Mouse (Mus musculus): ENCODE measurements around the gene Pxn. TPM values are rescaled to one million over a fixed set of nuclear protein-coding genes. Genes with fewer than 3 reads are reported as not detected.
"Not testable (repeated sequence)": the region's sequence is repeated elsewhere in the genome, so short reads cannot be mapped to it uniquely, and the experiment has no call there.

Gene Pxn
- polyA plus RNA-seq, 1 experiment = 46.8 TPM

- H3K27me3 ChIP-seq (ENCODE audit: control insufficient read depth, insufficient read depth, insufficient read length) = no peaks in the 10 kb centered on the region
- H3K79me2 ChIP-seq (ENCODE audit: control insufficient read depth, insufficient read depth) = no peaks in the 10 kb centered on the region
- no peaks in the 10 kb centered on the region for H3K79me3 ChIP-seq (ENCODE audit: low read depth)
- H3K36me3 ChIP-seq (ENCODE audit: control insufficient read depth, insufficient read depth) = no peaks in the 10 kb centered on the region
- no peak overlapping the region for H3K4me3 ChIP-seq (ENCODE audit: insufficient read depth, poor library complexity, severe bottlenecking)
- TF ChIP-seq FOSL1 (IDR thresholded peaks at IDR 0.05; ENCODE audit: insufficient read depth, low read length, poor library complexity, severe bottlenecking) = peak; percentile 68
- peak; percentile 44 for TF ChIP-seq MAX (IDR thresholded peaks at IDR 0.05)
- no peak for TF ChIP-seq MYOG (IDR thresholded peaks at IDR 0.05; ENCODE audit: control insufficient read depth, extremely low read depth, insufficient read length)
- no peak for TF ChIP-seq CEBPB (IDR thresholded peaks at IDR 0.05; ENCODE audit: low read depth)
- no peak for TF ChIP-seq USF1 (IDR thresholded peaks at IDR 0.05; ENCODE audit: low read depth)
- peak; percentile 29 for TF ChIP-seq MYOD1 (IDR thresholded peaks at IDR 0.05; ENCODE audit: control insufficient read depth, insufficient read length, low read depth)
- H3ac ChIP-seq (ENCODE audit: control insufficient read depth, insufficient read length, low read depth) = no peak overlapping the region
Observed at GRCm38 (mm10) chr5:115492711-115493335, 13.7 kb upstream of the Pxn start.

- no peaks in the 10 kb centered on the region for H3K79me2 ChIP-seq (ENCODE audit: control insufficient read depth, insufficient read depth)
- no peaks in the 10 kb centered on the region for H3K79me3 ChIP-seq (ENCODE audit: low read depth)
- no peak overlapping the region for H3K4me3 ChIP-seq (ENCODE audit: insufficient read depth, poor library complexity, severe bottlenecking)
- no peaks in the 10 kb centered on the region for H3K36me3 ChIP-seq (ENCODE audit: control insufficient read depth, insufficient read depth)
- no peak for TF ChIP-seq MAX (IDR thresholded peaks at IDR 0.05)
- no peak for TF ChIP-seq USF1 (IDR thresholded peaks at IDR 0.05; ENCODE audit: low read depth)
- TF ChIP-seq CTCF (IDR thresholded peaks at IDR 0.05; ENCODE audit: control insufficient read depth, insufficient read depth, insufficient read length) = no peak
- TF ChIP-seq CEBPB (IDR thresholded peaks at IDR 0.05; ENCODE audit: low read depth) = no peak
- no peak for TF ChIP-seq FOSL1 (IDR thresholded peaks at IDR 0.05; ENCODE audit: insufficient read depth, low read length, poor library complexity, severe bottlenecking)
- no peak for TF ChIP-seq MYOD1 (IDR thresholded peaks at IDR 0.05; ENCODE audit: control insufficient read depth, insufficient read length, low read depth)
- TF ChIP-seq MYOG (IDR thresholded peaks at IDR 0.05; ENCODE audit: control insufficient read depth, extremely low read depth, insufficient read length) = no peak
- no peaks in the 10 kb centered on the region for H3K27me3 ChIP-seq (ENCODE audit: control insufficient read depth, insufficient read depth, insufficient read length)
- no peak overlapping the region for H3ac ChIP-seq (ENCODE audit: control insufficient read depth, insufficient read length, low read depth)
Observed at GRCm38 (mm10) chr5:115493441-115493840, 13.0 kb upstream of the Pxn start.

GRCm38 (mm10) chr5:115495618-115496017 lies 10.9 kb upstream of the Pxn start:
- H3K79me3 ChIP-seq (ENCODE audit: low read depth); H3K27me3 ChIP-seq (ENCODE audit: control insufficient read depth, insufficient read depth, insufficient read length); H3ac ChIP-seq (ENCODE audit: control insufficient read depth, insufficient read length, low read depth); H3K4me3 ChIP-seq (ENCODE audit: insufficient read depth, poor library complexity, severe bottlenecking); H3K36me3 ChIP-seq (ENCODE audit: control insufficient read depth, insufficient read depth); H3K79me2 ChIP-seq (ENCODE audit: control insufficient read depth, insufficient read depth): not testable (repeated sequence)

GRCm38 (mm10) chr5:115497033-115497432 lies 9.4 kb upstream of the Pxn start:
- Histone ChIP-seq H3K27me3 (ENCODE audit: control insufficient read depth, insufficient read depth, insufficient read length) (no peaks in the 10 kb centered on the region), H3K36me3 (ENCODE audit: control insufficient read depth, insufficient read depth) (no peaks in the 10 kb centered on the region), H3K79me2 (ENCODE audit: control insufficient read depth, insufficient read depth) (no peaks in the 10 kb centered on the region), H3K79me3 (ENCODE audit: low read depth) (no peaks in the 10 kb centered on the region), H3ac (ENCODE audit: control insufficient read depth, insufficient read length, low read depth) (no peak overlapping the region), H3K4me3 (ENCODE audit: insufficient read depth, poor library complexity, severe bottlenecking) (no peak overlapping the region)
- TF ChIP-seq MYOG (IDR thresholded peaks at IDR 0.05; ENCODE audit: control insufficient read depth, extremely low read depth, insufficient read length) = no peak
- no peak for TF ChIP-seq FOSL1 (IDR thresholded peaks at IDR 0.05; ENCODE audit: insufficient read depth, low read length, poor library complexity, severe bottlenecking)
- TF ChIP-seq CEBPB (IDR thresholded peaks at IDR 0.05; ENCODE audit: low read depth) = no peak
- no peak for TF ChIP-seq CTCF (IDR thresholded peaks at IDR 0.05; ENCODE audit: control insufficient read depth, insufficient read depth, insufficient read length)
- no peak for TF ChIP-seq MAX (IDR thresholded peaks at IDR 0.05)
- no peak for TF ChIP-seq MYOD1 (IDR thresholded peaks at IDR 0.05; ENCODE audit: control insufficient read depth, insufficient read length, low read depth)
- TF ChIP-seq USF1 (IDR thresholded peaks at IDR 0.05; ENCODE audit: low read depth) = no peak

GRCm38 (mm10) chr5:115498307-115499240 lies 7.9 kb upstream of the Pxn start:
- H3K79me2 ChIP-seq (ENCODE audit: control insufficient read depth, insufficient read depth) = no peaks in the 10 kb centered on the region

More at GRCm38 (mm10) chr5:115498307-115499240, 7.9 kb upstream of the Pxn start:
- Histone ChIP-seq H3K4me3 (ENCODE audit: insufficient read depth, poor library complexity, severe bottlenecking) (no peak overlapping the region), H3K36me3 (ENCODE audit: control insufficient read depth, insufficient read depth) (no peaks in the 10 kb centered on the region), H3K27me3 (ENCODE audit: control insufficient read depth, insufficient read depth, insufficient read length) (no peaks in the 10 kb centered on the region), H3K79me3 (ENCODE audit: low read depth) (no peaks in the 10 kb centered on the region), H3ac (ENCODE audit: control insufficient read depth, insufficient read length, low read depth) (no peak overlapping the region)
- TF ChIP-seq FOSL1 (IDR thresholded peaks at IDR 0.05; ENCODE audit: insufficient read depth, low read length, poor library complexity, severe bottlenecking) (no peak), MYOD1 (IDR thresholded peaks at IDR 0.05; ENCODE audit: control insufficient read depth, insufficient read length, low read depth) (no peak), USF1 (IDR thresholded peaks at IDR 0.05; ENCODE audit: low read depth) (no peak), CTCF (IDR thresholded peaks at IDR 0.05; ENCODE audit: control insufficient read depth, insufficient read depth, insufficient read length) (no peak), MAX (IDR thresholded peaks at IDR 0.05) (no peak), CEBPB (IDR thresholded peaks at IDR 0.05; ENCODE audit: low read depth) (no peak), MYOG (IDR thresholded peaks at IDR 0.05; ENCODE audit: control insufficient read depth, extremely low read depth, insufficient read length) (no peak)
